Mouse (Mus musculus): ENCODE data around the gene P4hb. TPM values are rescaled to one million over a fixed set of nuclear protein-coding genes. Genes with fewer than 3 reads are reported as not detected.
A peak's percentile ranks its signal among the peaks of the same experiment; 100 is the strongest.

The P4hb gene
- polyA plus RNA-seq, 1 experiment from 2014 or later, result 504 TPM

DNA sequence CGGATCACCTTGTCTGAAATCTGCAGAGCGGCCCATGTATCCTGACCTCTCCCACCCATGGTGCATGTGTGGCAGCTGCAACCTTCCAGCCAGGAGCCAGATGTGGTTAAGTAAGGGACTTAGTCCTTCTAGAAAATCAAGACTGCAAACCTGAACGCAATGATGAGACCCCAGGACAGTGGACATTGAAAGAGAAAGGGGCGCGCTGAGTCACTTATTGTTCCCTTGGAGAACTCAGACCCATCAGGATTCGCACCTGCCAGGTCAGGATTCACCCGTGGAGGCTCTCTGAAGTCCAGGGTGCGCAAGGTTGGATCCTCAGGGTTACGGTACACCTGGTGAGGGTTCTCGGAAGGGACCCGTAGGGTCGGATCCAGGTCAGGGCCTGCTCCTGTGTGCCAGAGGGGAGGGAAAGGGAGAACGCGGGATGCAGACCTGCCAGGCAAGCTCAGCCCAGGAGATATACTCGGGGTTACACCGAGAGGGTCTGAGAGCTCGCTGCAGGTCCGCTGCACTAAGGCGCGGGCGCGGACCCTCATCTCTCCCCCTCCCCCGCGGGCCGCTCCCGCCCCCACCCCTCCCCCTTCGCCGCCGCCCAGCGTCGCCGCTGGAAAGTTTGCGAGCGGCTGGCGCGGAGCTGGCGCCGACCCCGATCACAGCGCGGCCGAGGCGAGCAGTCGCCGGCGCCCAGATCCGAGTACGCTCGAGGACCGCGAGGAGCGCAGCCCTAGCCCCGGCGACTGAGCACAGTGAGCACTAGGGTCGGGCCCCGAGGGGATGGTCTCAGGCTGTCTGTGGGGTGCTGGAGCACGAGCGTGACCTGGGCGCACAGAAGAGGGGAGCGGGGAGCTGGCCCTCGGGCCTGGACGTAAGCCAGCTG lies 42.7 kb downstream of the P4hb start, which contains the start of gene Gcgr:
Gene Gcgr (plus strand): TSS at position 615 of the 880 bp plus-strand sequence.
- ATAC-seq (ENCODE audit: low FRiP score), result no peak
- Histone ChIP-seq H3K36me3 (ENCODE audit: control insufficient read depth, insufficient read depth, low read length) (no peaks in the 10 kb centered on the region), H3K4me2 (replicated peaks; ENCODE audit: low read depth, low read length) (peak within 1 kb of the TSS; percentile 56), H3K27me3 (ENCODE audit: control insufficient read depth, insufficient read depth, low read length) (peaks cover 44% of the 10 kb centered on the region), H3K4me1 (replicated peaks; ENCODE audit: control insufficient read depth, insufficient read depth, low read length) (peaks cover 3% of the 10 kb centered on the region), H3K9me3 (ENCODE audit: control insufficient read depth, low read length) (no peaks in the 10 kb centered on the region), H3K9ac (ENCODE audit: low read depth, low read length) (peak within 1 kb of the TSS; percentile 25; the same call in 1 of the 2 replicates), H3K4me3 (ENCODE audit: low read depth, low read length) (peak within 1 kb of the TSS; percentile 31), H3K27ac (ENCODE audit: low read depth, low read length) (no peak within 1 kb of the TSS)
- WGBS, result 14% methylated on average over 33 of the region's 62 CpGs
- peak; percentile 55 for DNase-seq (ENCODE audit: low spot score)

DNA sequence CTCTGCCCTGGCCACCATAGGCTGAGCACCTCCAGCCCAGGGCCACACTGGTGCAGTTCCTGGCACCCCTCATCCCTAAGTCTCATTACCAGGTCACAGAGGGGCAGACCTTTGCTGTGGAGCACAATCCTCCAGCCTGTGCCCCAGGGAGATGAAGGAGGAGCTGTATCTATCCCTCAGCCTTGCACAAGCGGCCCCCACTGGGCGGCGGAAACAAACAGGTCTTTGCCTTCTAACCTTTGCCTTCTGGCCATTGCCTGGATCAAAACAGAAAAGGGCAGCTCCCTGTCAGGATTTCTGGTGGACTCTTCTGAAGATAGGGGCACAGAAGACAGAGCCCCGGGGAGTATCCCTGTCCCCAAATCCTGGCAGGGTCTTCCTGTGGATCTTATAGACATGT lies 44.1 kb downstream of the P4hb start:
- Histone ChIP-seq H3K27ac (ENCODE audit: low read depth, low read length) (no peak overlapping the region), H3K9ac (ENCODE audit: low read depth, low read length) (no peak overlapping the region), H3K4me1 (replicated peaks; ENCODE audit: control insufficient read depth, insufficient read depth, low read length) (peaks cover 3% of the 10 kb centered on the region), H3K9me3 (ENCODE audit: control insufficient read depth, low read length) (no peaks in the 10 kb centered on the region), H3K4me3 (ENCODE audit: low read depth, low read length) (no peak overlapping the region), H3K27me3 (ENCODE audit: control insufficient read depth, insufficient read depth, low read length) (peaks cover 44% of the 10 kb centered on the region), H3K36me3 (ENCODE audit: control insufficient read depth, insufficient read depth, low read length) (no peaks in the 10 kb centered on the region), H3K4me2 (replicated peaks; ENCODE audit: low read depth, low read length) (no peak overlapping the region)
- no peak for ATAC-seq (ENCODE audit: low FRiP score)
- 69% methylated on average over 4 of the region's 4 CpGs for WGBS
- no peak for DNase-seq (ENCODE audit: low spot score)

DNA sequence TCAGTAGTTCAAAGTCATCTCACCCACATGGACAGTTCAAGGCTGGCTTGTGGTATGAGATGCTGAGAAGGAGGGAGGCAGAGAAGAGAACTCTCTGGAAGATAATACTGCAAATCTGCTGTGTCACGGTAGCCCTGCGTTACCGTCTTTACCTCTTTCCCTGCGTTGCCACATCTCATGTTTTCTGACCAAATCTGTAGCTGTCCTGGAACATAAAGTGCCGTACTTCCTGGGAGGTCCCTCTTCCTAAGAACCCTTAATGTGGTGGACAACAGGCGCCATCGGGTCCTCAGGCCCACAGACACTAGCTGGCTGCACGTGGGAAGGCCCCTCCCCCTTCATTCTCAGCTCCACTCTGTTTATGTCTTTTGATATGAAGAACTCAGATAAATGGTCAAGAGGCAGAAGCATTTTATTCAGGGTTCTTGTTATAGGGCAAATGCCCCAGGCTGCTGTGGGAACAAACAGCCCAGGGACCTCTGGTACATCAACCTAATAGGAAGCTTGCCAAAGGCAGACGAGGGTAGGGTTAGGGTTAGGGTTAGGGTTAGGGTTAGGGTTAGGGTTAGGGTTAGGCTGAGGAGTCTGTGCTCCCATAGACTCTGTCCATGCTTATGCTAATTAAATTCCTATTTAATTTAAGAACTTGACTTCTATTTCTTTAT lies 45.2 kb downstream of the P4hb start:
- Histone ChIP-seq H3K9ac (ENCODE audit: low read depth, low read length) (no peak overlapping the region), H3K27ac (ENCODE audit: low read depth, low read length) (no peak overlapping the region), H3K4me3 (ENCODE audit: low read depth, low read length) (no peak overlapping the region), H3K4me2 (replicated peaks; ENCODE audit: low read depth, low read length) (no peak overlapping the region), H3K36me3 (ENCODE audit: control insufficient read depth, insufficient read depth, low read length) (no peaks in the 10 kb centered on the region), H3K9me3 (ENCODE audit: control insufficient read depth, low read length) (no peaks in the 10 kb centered on the region), H3K27me3 (ENCODE audit: control insufficient read depth, insufficient read depth, low read length) (peaks cover 41% of the 10 kb centered on the region), H3K4me1 (replicated peaks; ENCODE audit: control insufficient read depth, insufficient read depth, low read length) (peaks cover 3% of the 10 kb centered on the region)
- no peak for DNase-seq (ENCODE audit: low spot score)
- 87% methylated on average over 9 of the region's 9 CpGs for WGBS
- ATAC-seq (ENCODE audit: low FRiP score), result no peak

DNA sequence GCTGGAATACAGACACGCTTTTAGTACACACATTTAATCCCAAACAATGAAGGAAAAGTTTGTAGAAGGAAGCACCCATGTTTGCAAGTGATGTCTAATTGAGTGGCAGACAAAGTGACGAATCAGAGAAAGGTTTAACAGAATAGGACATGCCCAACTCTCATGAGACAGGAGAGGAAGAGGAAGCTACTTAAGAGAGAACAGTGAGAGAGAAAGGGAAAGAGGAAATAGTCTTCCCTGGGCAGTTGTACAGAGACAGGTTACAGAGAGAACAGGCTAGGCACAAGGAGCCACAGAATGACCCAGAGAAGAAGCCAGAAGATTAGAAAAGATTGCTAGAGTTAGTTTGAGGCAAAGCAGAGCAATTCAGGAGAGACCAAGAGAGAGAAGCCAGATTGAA lies 47.1 kb downstream of the P4hb start:
- no peak overlapping the region for H3K4me3 ChIP-seq (ENCODE audit: low read depth, low read length)
- 80% methylated on average over 2 of the region's 2 CpGs for whole genome bisulfite sequencing

DNA sequence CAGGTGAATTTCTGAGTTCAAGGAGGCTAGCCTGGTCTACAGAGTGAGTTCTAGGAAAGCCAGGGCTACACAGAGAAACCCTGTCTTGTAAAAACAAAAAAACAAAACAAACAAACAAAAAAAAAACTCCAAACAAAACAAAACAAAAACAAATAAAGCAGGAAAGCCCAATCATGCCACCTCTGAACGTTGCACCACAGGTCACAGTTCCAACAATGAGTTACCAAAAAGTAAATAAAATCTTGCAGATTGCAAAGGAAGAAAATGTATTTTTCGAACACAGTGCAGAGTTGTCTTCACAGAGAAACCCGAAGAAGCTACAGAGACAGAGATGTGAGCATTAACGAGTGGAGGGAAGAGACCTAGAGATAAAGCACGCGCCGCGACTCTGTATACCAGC lies 50.5 kb downstream of the P4hb start:
- 88% methylated on average over 8 of the region's 8 CpGs for whole genome bisulfite sequencing
- H3K4me2 ChIP-seq (replicated peaks; ENCODE audit: low read depth, low read length), result no peak overlapping the region
- ATAC-seq (ENCODE audit: low FRiP score) (no peak), DNase-seq (ENCODE audit: low spot score) (no peak)
- no peak overlapping the region for H3K27ac ChIP-seq (ENCODE audit: low read depth, low read length)
- no peaks in the 10 kb centered on the region for H3K36me3 ChIP-seq (ENCODE audit: control insufficient read depth, insufficient read depth, low read length)
- H3K4me1 ChIP-seq (replicated peaks; ENCODE audit: control insufficient read depth, insufficient read depth, low read length), result no peaks in the 10 kb centered on the region
- H3K27me3 ChIP-seq (ENCODE audit: control insufficient read depth, insufficient read depth, low read length), result no peaks in the 10 kb centered on the region
- no peak overlapping the region for H3K4me3 ChIP-seq (ENCODE audit: low read depth, low read length)
- no peaks in the 10 kb centered on the region for H3K9me3 ChIP-seq (ENCODE audit: control insufficient read depth, low read length)
- no peak overlapping the region for H3K9ac ChIP-seq (ENCODE audit: low read depth, low read length)

More for the DNA sequence above, 47.1 kb downstream of the P4hb start:
- Histone ChIP-seq H3K4me2 (replicated peaks; ENCODE audit: low read depth, low read length) (no peak overlapping the region), H3K36me3 (ENCODE audit: control insufficient read depth, insufficient read depth, low read length) (no peaks in the 10 kb centered on the region), H3K27me3 (ENCODE audit: control insufficient read depth, insufficient read depth, low read length) (peaks cover 27% of the 10 kb centered on the region), H3K9ac (ENCODE audit: low read depth, low read length) (no peak overlapping the region), H3K27ac (ENCODE audit: low read depth, low read length) (no peak overlapping the region), H3K9me3 (ENCODE audit: control insufficient read depth, low read length) (no peaks in the 10 kb centered on the region), H3K4me1 (replicated peaks; ENCODE audit: control insufficient read depth, insufficient read depth, low read length) (peaks cover under 1% of the 10 kb centered on the region)
- ATAC-seq (ENCODE audit: low FRiP score) (no peak), DNase-seq (ENCODE audit: low spot score) (no peak)

DNA sequence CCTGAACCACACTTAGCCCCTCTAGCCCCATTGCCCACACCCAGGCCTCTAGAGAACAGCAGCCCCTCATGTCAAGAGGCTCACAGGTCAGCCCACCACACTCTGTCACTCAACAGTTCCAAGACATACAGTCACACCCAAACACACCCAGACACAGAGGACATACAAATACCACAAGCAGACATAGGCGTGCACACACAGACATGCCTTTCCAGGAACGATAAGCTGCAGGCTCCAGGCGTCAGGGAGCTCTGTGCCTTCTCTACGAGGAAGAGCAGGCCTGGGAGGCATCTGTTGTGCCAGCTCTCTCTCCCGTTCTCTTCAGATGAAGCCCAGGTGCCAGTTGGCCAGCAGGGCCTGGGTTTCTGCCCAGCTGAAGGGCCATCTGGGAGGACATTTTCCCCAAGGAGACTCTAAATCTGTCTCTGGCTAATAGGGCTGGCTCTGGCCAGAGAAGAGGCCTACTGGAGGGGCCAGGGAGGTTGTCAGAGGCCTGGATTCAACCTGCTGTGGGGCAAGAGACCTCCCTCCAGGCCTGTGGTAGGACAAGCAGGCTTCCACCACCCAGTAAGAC lies 52.0 kb downstream of the P4hb start:
- Histone ChIP-seq H3K9ac (ENCODE audit: low read depth, low read length) (no peak overlapping the region), H3K4me1 (replicated peaks; ENCODE audit: control insufficient read depth, insufficient read depth, low read length) (no peaks in the 10 kb centered on the region), H3K4me2 (replicated peaks; ENCODE audit: low read depth, low read length) (no peak overlapping the region), H3K27ac (ENCODE audit: low read depth, low read length) (no peak overlapping the region), H3K27me3 (ENCODE audit: control insufficient read depth, insufficient read depth, low read length) (no peaks in the 10 kb centered on the region), H3K4me3 (ENCODE audit: low read depth, low read length) (no peak overlapping the region), H3K9me3 (ENCODE audit: control insufficient read depth, low read length) (no peaks in the 10 kb centered on the region), H3K36me3 (ENCODE audit: control insufficient read depth, insufficient read depth, low read length) (no peaks in the 10 kb centered on the region)
- ATAC-seq (ENCODE audit: low FRiP score) (no peak), DNase-seq (ENCODE audit: low spot score) (no peak)
- 83% methylated on average over 5 of the region's 5 CpGs for WGBS

DNA sequence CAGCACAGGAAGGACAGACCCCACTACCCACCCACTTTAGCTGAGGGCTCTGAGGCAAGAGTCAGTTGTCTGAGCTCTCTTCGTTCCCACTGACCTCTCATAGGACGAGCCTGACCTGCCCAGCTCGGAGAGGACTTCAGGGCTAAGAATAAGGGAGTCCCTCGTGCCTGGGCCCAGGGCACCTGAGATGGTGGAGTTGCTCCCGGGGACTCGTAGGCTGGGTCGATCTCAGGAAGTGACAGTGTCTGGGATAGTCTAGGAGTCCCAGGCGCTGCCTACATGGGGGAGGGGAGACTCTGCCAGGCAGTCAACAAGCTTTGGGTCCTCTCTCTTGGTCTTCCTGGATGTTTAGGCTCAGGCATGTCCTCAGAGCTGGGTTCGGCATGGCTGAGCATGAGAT lies 52.6 kb downstream of the P4hb start:
- H3K9ac ChIP-seq (ENCODE audit: low read depth, low read length), result no peak overlapping the region
- no peak for ATAC-seq (ENCODE audit: low FRiP score)
- H3K27ac ChIP-seq (ENCODE audit: low read depth, low read length), result no peak overlapping the region
- DNase-seq (ENCODE audit: low spot score), result no peak
- 74% methylated on average over 9 of the region's 9 CpGs for WGBS
- no peak overlapping the region for H3K4me3 ChIP-seq (ENCODE audit: low read depth, low read length)
- no peaks in the 10 kb centered on the region for H3K36me3 ChIP-seq (ENCODE audit: control insufficient read depth, insufficient read depth, low read length)
- H3K27me3 ChIP-seq (ENCODE audit: control insufficient read depth, insufficient read depth, low read length), result no peaks in the 10 kb centered on the region
- no peaks in the 10 kb centered on the region for H3K9me3 ChIP-seq (ENCODE audit: control insufficient read depth, low read length)
- H3K4me1 ChIP-seq (replicated peaks; ENCODE audit: control insufficient read depth, insufficient read depth, low read length), result no peaks in the 10 kb centered on the region
- no peak overlapping the region for H3K4me2 ChIP-seq (replicated peaks; ENCODE audit: low read depth, low read length)

DNA sequence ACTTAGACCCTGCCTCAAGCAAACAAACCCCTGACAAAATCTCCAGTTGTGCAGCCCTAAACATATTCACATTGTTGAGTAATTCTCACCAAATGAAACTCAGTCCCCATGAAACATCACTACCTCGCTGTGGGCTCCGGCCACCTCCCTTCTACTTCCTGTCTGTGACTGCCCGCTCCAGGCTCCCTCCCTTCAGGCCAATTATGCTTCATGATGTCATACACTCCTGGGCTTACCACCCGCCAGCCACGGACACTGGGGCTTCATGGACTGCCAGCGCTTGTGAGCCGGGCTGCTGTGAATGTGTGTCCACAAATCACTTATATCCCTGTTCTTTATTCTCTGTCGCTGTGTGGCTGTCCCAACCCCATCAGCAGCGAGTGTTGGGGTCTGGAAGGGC lies 53.3 kb downstream of the P4hb start:
- DNase-seq (ENCODE audit: low spot score) (no peak), ATAC-seq (ENCODE audit: low FRiP score) (no peak)
- WGBS, result 56% methylated on average over 9 of the region's 9 CpGs
- Histone ChIP-seq H3K36me3 (ENCODE audit: control insufficient read depth, insufficient read depth, low read length) (no peaks in the 10 kb centered on the region), H3K9me3 (ENCODE audit: control insufficient read depth, low read length) (no peaks in the 10 kb centered on the region), H3K27me3 (ENCODE audit: control insufficient read depth, insufficient read depth, low read length) (no peaks in the 10 kb centered on the region), H3K27ac (ENCODE audit: low read depth, low read length) (no peak overlapping the region), H3K4me1 (replicated peaks; ENCODE audit: control insufficient read depth, insufficient read depth, low read length) (no peaks in the 10 kb centered on the region), H3K4me2 (replicated peaks; ENCODE audit: low read depth, low read length) (no peak overlapping the region), H3K4me3 (ENCODE audit: low read depth, low read length) (no peak overlapping the region), H3K9ac (ENCODE audit: low read depth, low read length) (no peak overlapping the region)

Measured in hindbrain, embryonic 11.5 days (tissue).